ENCODE assay signal across 10 mouse cellular contexts in genomic region chrX:156913363-156913762, GRCm38 (mm10).
A peak's percentile ranks its signal among the peaks of the same experiment; 100 is the strongest.
DNase-seq lines count a peak whose midpoint lies in the region; TF ChIP-seq lines count a peak whose summit lies in the region.
"Had no signal": no experiment of that assay in that cellular context is flagged by ENCODE, and none has a peak within 500 bp of the region (broad histone marks: within the 10 kb centered on the region; RNA-seq: fewer than 3 reads in every experiment).

No protein-coding gene starts in this region.

- no peak overlapping the region for H3K4me3 ChIP-seq in E14TG2a.4 (replicated peaks; ENCODE audit: low read length)
- H3K4me3 ChIP-seq: erythroblast, embryonic 14.5 days had no signal

- no peaks in the 10 kb centered on the region for H3K9me3 ChIP-seq in E14TG2a.4 (ENCODE audit: low read length)

- DNase-seq in embryo, embryonic 10 days (ENCODE audit: low spot score) = peak; percentile 5
- no peak for DNase-seq in embryo, embryonic 9.5 days (ENCODE audit: extremely low spot score)
- DNase-seq in kidney, postnatal 10 days = peak; percentile 7
- no peak for DNase-seq in kidney, adult 11 months
- peak; percentile 4 for DNase-seq in embryo, embryonic 11 days
- DNase-seq in spleen, adult 12 weeks (ENCODE audit: low spot score) = no peak
- DNase-seq in urinary bladder, adult 18-20 months (ENCODE audit: low spot score in 2 of 2) = no peak
- DNase-seq: thymus, postnatal 4 days had no signal

- 0 out of 2 replicates have a peak, but pooled peaks have one; percentile 13 for TF ChIP-seq CTCF in E14TG2a.4 (conservative IDR thresholded peaks at IDR 0.05; ENCODE audit: low read length)

- no peaks in the 10 kb centered on the region for H3K4me1 ChIP-seq in E14TG2a.4 (replicated peaks; ENCODE audit: low read depth, low read length)

- no peaks in the 10 kb centered on the region for H3K36me3 ChIP-seq in E14TG2a.4 (ENCODE audit: insufficient read depth, low read length)

- no peaks in the 10 kb centered on the region for H3K27me3 ChIP-seq in E14TG2a.4 (ENCODE audit: insufficient read depth, low read length)

Comparison
In these comparisons a context has a peak if more than half of its experiments do, and no peak if none do; other contexts are left out.
1. DNase-seq: peak in embryo, embryonic 10 days (single experiment), kidney, postnatal 10 days (single experiment) and embryo, embryonic 11 days (single experiment); none in embryo, embryonic 9.5 days (single experiment), kidney, adult 11 months (single experiment), spleen, adult 12 weeks (single experiment) and urinary bladder, adult 18-20 months (0 of 2).